Mouse (Mus musculus) kidney, embryonic 15.5 days (tissue): ENCODE results near the gene Ripor3. TPM values are rescaled to one million over a fixed set of nuclear protein-coding genes. Genes with fewer than 3 reads are reported as not detected.
A peak's percentile ranks its signal among the peaks of the same experiment; 100 is the strongest.

Experiments
- ATAC-seq: fragments of 200-750 bp; cut with Nextera tagmentation; replicated peaks from 2 replicates; pipeline ENCODE4 v1.8.0; 2017; ENCODE audit warnings: moderate TSS enrichment; ENCODE audit not compliant: low FRiP score
- H3K27ac ChIP-seq: fragments of 300-500 bp; sonication (generic); 2 replicates; pipeline ENCODE4 v1.5.1; 2015; ENCODE audit warnings: mild to moderate bottlenecking, inconsistent platforms
- H3K27me3 ChIP-seq: fragments of 300-500 bp; sonication (generic); 2 replicates; pipeline ENCODE4 v1.6.1; 2015; ENCODE audit warnings: inconsistent platforms
- H3K36me3 ChIP-seq: fragments of 300-500 bp; sonication (generic); 2 replicates; pipeline ENCODE4 v1.6.1; 2015; ENCODE audit warnings: inconsistent platforms
- H3K4me1 ChIP-seq: fragments of 300-500 bp; sonication (generic); 2 replicates; pipeline ENCODE4 v1.6.1; 2015; ENCODE audit warnings: inconsistent platforms
- H3K4me2 ChIP-seq: fragments of 300-500 bp; sonication (generic); 2 replicates; pipeline ENCODE4 v1.6.1; 2015; ENCODE audit warnings: moderate library complexity, mild to moderate bottlenecking, inconsistent platforms
- H3K4me3 ChIP-seq: fragments of 300-500 bp; sonication (generic); replicated peaks from 2 replicates; pipeline ENCODE4 v1.5.1; 2015; ENCODE audit warnings: mild to moderate bottlenecking, inconsistent platforms
- H3K9ac ChIP-seq: fragments of 300-500 bp; sonication (generic); 2 replicates; pipeline ENCODE4 v1.6.1; 2015; ENCODE audit warnings: mild to moderate bottlenecking, inconsistent platforms
- H3K9me3 ChIP-seq: fragments of 300-500 bp; sonication (generic); replicated peaks from 2 replicates; pipeline ENCODE4 v1.6.1; 2016; ENCODE audit warnings: inconsistent platforms
- WGBS: fragments of 180-500 bp; shearing (Covaris S2); methylation state at CpG from one replicate; pipeline ENCODE4 v1.1.7; 2015; ENCODE audit warnings: mixed read lengths; 5-methylcytosine and 5-hydroxymethylcytosine counted together
- polyA plus RNA-seq: library from polyadenylated mRNA; unstranded; fragments of >200 nt; fragmentation: Nextera tagmentation; extraction: Ambion mirVana; gene quantifications from 2 replicates; pipeline ENCODE4 v1.2.1, GENCODE M21; 2015

Gene Ripor3
- polyA plus RNA-seq, 1 experiment from 2014 or later = 1.6 TPM

- ATAC-seq = peak; percentile 69
- H3K9me3 ChIP-seq = peaks cover 4% of the 10 kb centered on the region; the same call in 1 of the 2 replicates
Measured at GRCm38 (mm10) chr2:168003431-168003830, 7.0 kb downstream of the Ripor3 start.

GRCm38 (mm10) chr2:168002884-168003283 is 7.5 kb downstream of the Ripor3 start:
- Histone ChIP-seq H3K36me3 (no peaks in the 10 kb centered on the region), H3K4me3 (no peak overlapping the region), H3K27ac (no peak overlapping the region), H3K4me2 (peak overlapping the region; percentile 21; the same call in 1 of the 2 replicates), H3K4me1 (peaks cover 26% of the 10 kb centered on the region), H3K9me3 (peaks cover 4% of the 10 kb centered on the region; the same call in 1 of the 2 replicates), H3K9ac (no peak overlapping the region), H3K27me3 (no peaks in the 10 kb centered on the region)
- no peak for ATAC-seq
- WGBS = 56% methylated on average over 2 of the region's 2 CpGs

More at GRCm38 (mm10) chr2:168003431-168003830, 7.0 kb downstream of the Ripor3 start:
- Histone ChIP-seq H3K36me3 (no peaks in the 10 kb centered on the region), H3K4me1 (peaks cover 26% of the 10 kb centered on the region), H3K9ac (no peak overlapping the region), H3K27ac (no peak overlapping the region), H3K27me3 (no peaks in the 10 kb centered on the region), H3K4me2 (peak overlapping the region; percentile 21; the same call in 1 of the 2 replicates), H3K4me3 (no peak overlapping the region)
- WGBS = 34% methylated on average over 12 of the region's 12 CpGs

- H3K9me3 ChIP-seq = peaks cover 4% of the 10 kb centered on the region; the same call in 1 of the 2 replicates
- peaks cover 26% of the 10 kb centered on the region for H3K4me1 ChIP-seq
- H3K4me2 ChIP-seq = no peak overlapping the region
- H3K27me3 ChIP-seq = no peaks in the 10 kb centered on the region
- ATAC-seq = no peak
- no peaks in the 10 kb centered on the region for H3K36me3 ChIP-seq
- 64% methylated on average over 4 of the region's 4 CpGs for WGBS
- H3K27ac ChIP-seq = no peak overlapping the region
- H3K4me3 ChIP-seq = no peak overlapping the region
- H3K9ac ChIP-seq = no peak overlapping the region
Measured at GRCm38 (mm10) chr2:168002188-168002587, 8.2 kb downstream of the Ripor3 start.

- ATAC-seq = no peak
Measured at GRCm38 (mm10) chr2:167999145-167999743, 11.2 kb downstream of the Ripor3 start.

GRCm38 (mm10) chr2:167997562-167997961 is 12.9 kb downstream of the Ripor3 start:
- H3K27ac ChIP-seq = no peak overlapping the region
- ATAC-seq = no peak
- H3K4me1 ChIP-seq = 0 out of 2 replicates have a peak, but pooled peaks cover 2% of the 10 kb centered on the region
- 67% methylated on average over 3 of the region's 3 CpGs for WGBS
- H3K9me3 ChIP-seq = peaks cover 4% of the 10 kb centered on the region; the same call in 1 of the 2 replicates
- H3K27me3 ChIP-seq = no peaks in the 10 kb centered on the region
- no peaks in the 10 kb centered on the region for H3K36me3 ChIP-seq
- H3K4me2 ChIP-seq = no peak overlapping the region
- no peak overlapping the region for H3K4me3 ChIP-seq
- H3K9ac ChIP-seq = no peak overlapping the region

More at GRCm38 (mm10) chr2:167999145-167999743, 11.2 kb downstream of the Ripor3 start:
- Histone ChIP-seq H3K27me3 (no peaks in the 10 kb centered on the region), H3K27ac (no peak overlapping the region), H3K4me2 (no peak overlapping the region), H3K9ac (no peak overlapping the region), H3K9me3 (peaks cover 4% of the 10 kb centered on the region; the same call in 1 of the 2 replicates), H3K36me3 (no peaks in the 10 kb centered on the region), H3K4me3 (no peak overlapping the region), H3K4me1 (peaks cover 17% of the 10 kb centered on the region; the same call in 1 of the 2 replicates)
- 72% methylated on average over 3 of the region's 3 CpGs for WGBS

- 48% methylated on average over 8 of the region's 8 CpGs for WGBS
Measured at GRCm38 (mm10) chr2:167996672-167997215, 13.7 kb downstream of the Ripor3 start.

GRCm38 (mm10) chr2:167995870-167996635 is 14.4 kb downstream of the Ripor3 start:
- no peak for ATAC-seq
- no peak overlapping the region for H3K27ac ChIP-seq
- H3K27me3 ChIP-seq = no peaks in the 10 kb centered on the region
- no peak overlapping the region for H3K9ac ChIP-seq
- peaks cover 4% of the 10 kb centered on the region; the same call in 1 of the 2 replicates for H3K9me3 ChIP-seq
- no peaks in the 10 kb centered on the region for H3K36me3 ChIP-seq
- no peak overlapping the region for H3K4me2 ChIP-seq
- no peaks in the 10 kb centered on the region for H3K4me1 ChIP-seq
- no peak overlapping the region for H3K4me3 ChIP-seq
- 51% methylated on average over 19 of the region's 19 CpGs for WGBS

More at GRCm38 (mm10) chr2:167996672-167997215, 13.7 kb downstream of the Ripor3 start:
- Histone ChIP-seq H3K27me3 (no peaks in the 10 kb centered on the region), H3K9me3 (peaks cover 4% of the 10 kb centered on the region; the same call in 1 of the 2 replicates), H3K4me1 (no peaks in the 10 kb centered on the region), H3K27ac (no peak overlapping the region), H3K36me3 (no peaks in the 10 kb centered on the region), H3K9ac (no peak overlapping the region), H3K4me2 (no peak overlapping the region), H3K4me3 (no peak overlapping the region)
- no peak for ATAC-seq

- Histone ChIP-seq H3K4me1 (peaks cover 8% of the 10 kb centered on the region; the same call in 1 of the 2 replicates), H3K4me2 (no peak overlapping the region), H3K9ac (no peak overlapping the region), H3K27me3 (no peaks in the 10 kb centered on the region), H3K36me3 (no peaks in the 10 kb centered on the region), H3K4me3 (no peak overlapping the region), H3K9me3 (no peaks in the 10 kb centered on the region), H3K27ac (no peak overlapping the region)
- 59% methylated on average over 13 of the region's 13 CpGs for WGBS
- no peak for ATAC-seq
Measured at GRCm38 (mm10) chr2:167993260-167993659, 17.2 kb downstream of the Ripor3 start.

- peaks cover 22% of the 10 kb centered on the region for H3K4me1 ChIP-seq
- peaks cover 10% of the 10 kb centered on the region for H3K27me3 ChIP-seq
- no peak overlapping the region for H3K9ac ChIP-seq
- H3K9me3 ChIP-seq = no peaks in the 10 kb centered on the region
- no peak for ATAC-seq
- H3K4me3 ChIP-seq = no peak overlapping the region
- WGBS = 70% methylated on average over 14 of the region's 14 CpGs
- no peak overlapping the region for H3K4me2 ChIP-seq
- H3K36me3 ChIP-seq = no peaks in the 10 kb centered on the region
- no peak overlapping the region for H3K27ac ChIP-seq
Measured at GRCm38 (mm10) chr2:167989310-167989709, 21.1 kb downstream of the Ripor3 start.

- no peak overlapping the region for H3K9ac ChIP-seq
- WGBS = 61% methylated on average over 12 of the region's 12 CpGs
- no peaks in the 10 kb centered on the region for H3K36me3 ChIP-seq
- no peaks in the 10 kb centered on the region for H3K9me3 ChIP-seq
- H3K4me2 ChIP-seq = no peak overlapping the region
- H3K27me3 ChIP-seq = peaks cover 10% of the 10 kb centered on the region
- H3K4me3 ChIP-seq = no peak overlapping the region
- no peak overlapping the region for H3K27ac ChIP-seq
- no peak for ATAC-seq
- peaks cover 22% of the 10 kb centered on the region for H3K4me1 ChIP-seq
Measured at GRCm38 (mm10) chr2:167987640-167988039, 22.8 kb downstream of the Ripor3 start.

- 21% methylated on average over 7 of the region's 7 CpGs for WGBS
- Histone ChIP-seq H3K27me3 (peaks cover 10% of the 10 kb centered on the region), H3K9me3 (no peaks in the 10 kb centered on the region), H3K36me3 (no peaks in the 10 kb centered on the region), H3K27ac (no peak overlapping the region), H3K4me2 (0 out of 2 replicates have a peak overlapping the region, but pooled peaks have one; percentile 7), H3K4me3 (no peak overlapping the region), H3K4me1 (peaks cover 22% of the 10 kb centered on the region), H3K9ac (no peak overlapping the region)
- no peak for ATAC-seq
Measured at GRCm38 (mm10) chr2:167986762-167987161, 23.7 kb downstream of the Ripor3 start.

GRCm38 (mm10) chr2:167984946-167985345 is 25.5 kb downstream of the Ripor3 start:
- H3K27me3 ChIP-seq = peaks cover 10% of the 10 kb centered on the region
- H3K4me3 ChIP-seq = no peak overlapping the region
- H3K9me3 ChIP-seq = no peaks in the 10 kb centered on the region
- H3K4me1 ChIP-seq = peaks cover 22% of the 10 kb centered on the region
- no peak overlapping the region for H3K27ac ChIP-seq
- peaks cover 4% of the 10 kb centered on the region; the same call in 1 of the 2 replicates for H3K36me3 ChIP-seq
- WGBS = 45% methylated on average over 3 of the region's 3 CpGs
- no peak overlapping the region for H3K4me2 ChIP-seq
- H3K9ac ChIP-seq = no peak overlapping the region
- ATAC-seq = no peak
